Mouse (Mus musculus) gastrocnemius, postnatal 36 days (tissue): ENCODE results near the gene Tcf12. TPM values are rescaled to one million over a fixed set of nuclear protein-coding genes. Genes with fewer than 3 reads are reported as not detected.

Experiments used
- DNase-seq, 2 experiments: peaks; one replicate each; pipeline ENCODE4 v3.0.0; 2022
- intact Hi-C: fragments of 180-260 bp; cut with DNase I; formaldehyde crosslinking; loops from one replicate; pipeline ENCODE4 v1.15.1; 2025
- total RNA-seq, 2 experiments: library from RNA; stranded (reverse); gene quantifications; 2 replicates each; pipeline ENCODE4 v1.2.3; 2021

Tcf12 gene
- total RNA-seq, 2 experiments from 2014 or later = 25.8 to 27.6 TPM

- intact Hi-C loops = no loop called here
- DNase-seq = no peak
Observed at GRCm38 (mm10) chr9:71861629-71862028, 250.0 kb downstream of the Tcf12 start.

- intact Hi-C loops = no loop called here
- no peak for DNase-seq
Observed at GRCm38 (mm10) chr9:71857926-71858325, 253.7 kb downstream of the Tcf12 start.

DNA sequence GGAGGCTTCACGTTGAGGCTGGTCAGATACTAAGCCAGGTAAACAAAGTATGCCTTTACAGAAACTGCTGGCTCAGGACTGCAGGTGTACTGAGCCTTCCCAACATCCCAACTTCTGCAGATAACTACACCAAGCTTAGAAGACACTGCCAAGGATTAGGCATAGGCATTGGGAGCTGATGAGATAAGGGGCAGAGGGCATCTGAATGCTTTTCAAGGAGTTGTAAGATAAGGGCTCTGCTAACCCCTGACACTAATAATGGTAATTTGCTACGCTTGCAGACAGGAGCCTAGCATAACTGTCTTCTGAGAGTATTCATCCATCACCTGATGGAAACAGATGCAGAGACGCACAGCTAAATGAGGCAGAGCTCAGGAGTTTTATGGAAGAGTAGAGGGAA lies 257.8 kb downstream of the Tcf12 start:
- DNase-seq = no peak
- intact Hi-C loops = no loop called here

- DNase-seq = no peak
- intact Hi-C loops = no loop called here
Observed at GRCm38 (mm10) chr9:71850283-71850682, 261.4 kb downstream of the Tcf12 start.

- no peak for DNase-seq
- intact Hi-C loops = no loop called here
Observed at GRCm38 (mm10) chr9:71848392-71848791, 263.3 kb downstream of the Tcf12 start.

DNA sequence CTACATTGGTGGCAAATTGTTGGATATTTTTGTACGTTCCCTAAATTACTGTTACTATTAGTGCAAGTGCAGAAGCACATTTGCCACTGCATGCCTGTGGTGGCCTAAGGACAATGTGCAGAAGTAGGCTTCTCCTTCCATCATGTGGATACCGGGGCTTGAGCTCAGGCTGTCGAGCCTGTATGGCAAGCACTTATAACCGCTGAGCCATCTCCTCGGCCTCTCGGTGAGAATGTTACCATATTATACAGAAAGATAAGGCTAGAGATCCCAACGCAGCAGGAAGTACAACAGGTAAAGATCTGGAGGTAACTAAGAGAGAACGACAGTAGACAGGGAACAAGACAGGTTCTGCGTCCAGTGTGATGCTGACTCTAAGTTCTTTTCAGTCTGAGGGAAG lies 263.8 kb downstream of the Tcf12 start:
- intact Hi-C loops = no loop called here
- DNase-seq = no peak

- DNase-seq = no peak
- intact Hi-C loops = no loop called here
Observed at GRCm38 (mm10) chr9:71841850-71842249, 269.8 kb downstream of the Tcf12 start.

- DNase-seq = no peak
- intact Hi-C loops = loop anchor here (10.0 kb wide), 1 partner anchor 277 kb away; the partner anchor contains the start of gene Tcf12
Observed at GRCm38 (mm10) chr9:71837366-71837765, 274.3 kb downstream of the Tcf12 start.

- intact Hi-C loops = loop anchor here (10.0 kb wide), 1 partner anchor 278 kb away; the partner anchor contains the start of gene Tcf12
- DNase-seq = no peak
Observed at GRCm38 (mm10) chr9:71836366-71836765, 275.3 kb downstream of the Tcf12 start.

GRCm38 (mm10) chr9:71835203-71835815 lies 276.4 kb downstream of the Tcf12 start:
- intact Hi-C loops = loop anchor here (10.0 kb wide), 1 partner anchor 279 kb away; the partner anchor contains the start of gene Tcf12
- no peak for DNase-seq

GRCm38 (mm10) chr9:71834707-71835106 lies 277.0 kb downstream of the Tcf12 start:
- intact Hi-C loops = loop anchor here (5.0 to 10.0 kb wide), 5 partner anchors 98 to 573 kb away; partner anchors contain the start of gene Tcf12
- no peak for DNase-seq

- intact Hi-C loops = loop anchor here (5.0 to 10.0 kb wide), 5 partner anchors 100 to 575 kb away; partner anchors contain the start of gene Tcf12
- DNase-seq = peak; percentile 70 to 72
Observed at GRCm38 (mm10) chr9:71831756-71832699, 279.6 kb downstream of the Tcf12 start.

DNA sequence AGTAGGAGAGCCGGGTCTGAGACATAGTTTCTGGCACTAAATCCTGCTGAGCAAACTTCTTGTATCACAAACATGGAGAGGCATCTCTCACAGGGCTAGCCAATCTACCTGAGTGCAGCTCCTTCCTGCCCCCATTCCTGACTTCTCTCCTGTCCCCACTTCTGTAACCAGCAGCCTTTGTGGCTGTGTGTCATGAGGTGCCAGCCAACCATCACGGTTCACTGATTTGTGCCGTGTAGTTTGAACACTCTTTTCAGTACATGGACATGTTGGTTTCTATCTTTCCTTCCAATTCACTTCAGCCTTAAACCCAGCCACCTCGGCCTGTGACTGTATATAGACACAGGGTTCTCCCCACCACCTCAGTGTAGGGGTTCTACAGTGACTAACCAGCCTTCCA lies 280.7 kb downstream of the Tcf12 start:
- no peak for DNase-seq
- intact Hi-C loops = loop anchor here (5.0 to 10.0 kb wide), 5 partner anchors 101 to 576 kb away; partner anchors contain the start of gene Tcf12

- intact Hi-C loops = loop anchor here (5.0 to 10.0 kb wide), 5 partner anchors 102 to 577 kb away; partner anchors contain the start of gene Tcf12
- DNase-seq = no peak
Observed at GRCm38 (mm10) chr9:71830365-71830764, 281.3 kb downstream of the Tcf12 start.

GRCm38 (mm10) chr9:71829753-71830152 lies 281.9 kb downstream of the Tcf12 start:
- DNase-seq = no peak
- intact Hi-C loops = loop anchor here (5.0 to 10.0 kb wide), 5 partner anchors 103 to 578 kb away; partner anchors contain the start of gene Tcf12

- intact Hi-C loops = no loop called here
- no peak for DNase-seq
Observed at GRCm38 (mm10) chr9:71829137-71829536, 282.5 kb downstream of the Tcf12 start.

DNA sequence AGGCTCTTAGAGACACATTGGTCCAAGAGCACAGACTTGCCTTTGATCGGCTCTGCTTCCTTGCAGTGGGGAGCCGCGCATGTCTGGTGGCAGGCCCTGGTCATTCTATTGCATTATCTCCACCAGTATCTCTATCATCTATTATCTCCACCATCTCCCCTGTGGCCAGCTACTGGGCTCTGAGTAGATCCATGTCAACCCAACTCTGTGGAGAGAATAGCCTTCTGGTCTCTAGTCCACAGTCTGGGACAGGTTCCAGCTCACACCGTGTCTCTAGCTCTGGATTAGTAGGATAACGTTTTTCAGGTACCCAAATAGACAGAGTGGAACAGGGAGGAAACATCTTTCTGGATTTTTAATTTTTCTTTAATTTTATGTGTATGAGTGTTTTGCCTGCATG lies 284.3 kb downstream of the Tcf12 start:
- intact Hi-C loops = no loop called here
- DNase-seq = no peak

DNA sequence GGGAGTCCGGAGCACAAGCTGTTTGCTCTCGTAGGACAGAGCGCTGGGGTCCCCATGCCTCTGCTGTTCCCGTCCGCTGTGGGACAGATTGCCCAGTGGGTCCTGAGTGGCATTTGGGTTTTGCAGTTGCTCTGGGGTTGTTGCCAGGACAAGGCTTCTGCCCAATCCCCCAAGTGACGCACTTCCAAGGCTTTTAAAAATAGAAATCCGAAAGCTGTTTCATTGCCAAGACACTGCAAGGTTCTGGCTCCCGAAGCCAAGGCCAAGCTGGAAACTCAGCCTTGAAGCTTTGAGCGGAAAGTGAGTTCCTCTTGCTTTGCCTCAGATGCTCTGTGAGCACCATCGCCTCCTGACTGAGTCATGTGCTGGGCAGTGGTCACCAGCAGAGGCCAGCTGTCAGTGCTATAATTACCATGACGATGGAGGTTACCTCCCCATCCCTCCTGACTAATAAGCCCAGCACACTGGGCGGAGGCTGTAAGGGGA lies 285.6 kb downstream of the Tcf12 start:
- intact Hi-C loops = no loop called here
- peak; percentile 64 to 69 for DNase-seq

DNA sequence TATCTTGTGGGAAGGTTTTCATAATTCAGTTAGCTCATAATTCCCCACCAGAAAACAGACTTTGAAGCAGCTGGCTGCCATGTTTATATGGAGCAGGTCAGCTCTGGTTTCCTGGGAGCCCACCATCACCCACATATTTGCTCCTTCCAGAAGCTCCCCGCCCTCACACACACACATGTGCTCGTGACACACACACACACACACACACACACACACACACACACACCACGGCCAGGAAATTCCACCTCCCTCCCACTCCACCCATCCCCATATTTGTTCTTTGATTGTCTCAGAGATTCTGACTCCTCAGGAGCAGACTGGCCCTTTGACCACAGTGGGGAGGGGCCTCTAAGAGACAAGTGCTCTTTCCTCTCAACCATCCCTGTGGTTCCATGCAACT lies 289.7 kb downstream of the Tcf12 start:
- DNase-seq = no peak
- intact Hi-C loops = no loop called here

DNA sequence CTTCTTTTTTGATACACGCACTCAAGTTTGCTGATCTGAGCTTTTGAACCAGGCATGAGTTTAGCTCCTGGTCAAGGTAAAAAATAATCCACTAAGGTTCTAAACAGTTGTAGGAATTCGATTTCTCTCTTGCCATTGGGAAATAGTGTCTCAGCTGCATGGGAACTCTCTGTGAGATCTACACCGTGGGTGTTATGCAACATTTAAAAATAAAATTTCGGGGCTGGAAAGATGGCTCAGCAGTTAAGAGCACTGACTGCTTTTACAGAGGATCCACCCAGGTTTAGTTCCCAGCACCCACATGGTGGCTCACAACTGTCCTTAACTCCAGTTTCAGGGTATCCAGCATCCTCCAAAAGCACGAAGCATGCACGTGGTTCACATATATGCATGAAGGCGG lies 293.2 kb downstream of the Tcf12 start:
- no peak for DNase-seq
- intact Hi-C loops = no loop called here

DNA sequence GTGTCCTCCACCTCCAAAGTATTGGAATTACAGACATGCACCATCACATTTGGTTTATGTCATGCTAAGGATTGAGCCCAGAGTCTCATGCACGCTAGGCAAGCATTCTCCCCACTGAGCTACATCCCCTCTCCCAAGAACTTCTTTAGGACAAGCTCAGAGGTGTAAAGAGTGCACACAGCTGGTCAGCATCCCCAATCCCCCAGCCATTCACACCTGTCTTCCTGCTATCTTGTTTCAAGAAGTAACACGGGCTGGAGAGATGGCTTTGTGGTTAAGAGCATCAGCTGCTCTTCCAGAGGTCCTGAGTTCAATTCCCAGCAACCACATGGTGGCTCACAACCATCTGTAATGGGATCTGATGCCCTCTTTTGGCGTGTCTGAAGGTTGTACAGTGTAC lies 295.6 kb downstream of the Tcf12 start:
- no peak for DNase-seq
- intact Hi-C loops = no loop called here
